Mouse (Mus musculus) ES-E14 (cell line): ENCODE measurements at regions not wholly inside any gene's neighbourhood (a gene's known extent, or its start where the extent isn't known, plus 50 kb on each side); places are given as distances from the start of the nearest gene placed in this dataset.

Experiments
- CHD2 ChIP-seq: IDR thresholded peaks from 2 replicates; pipeline ENCODE4 v1.6.1; 2014; ENCODE audit warnings: mild to moderate bottlenecking, low read depth, low read length, inconsistent platforms
- HCFC1 ChIP-seq: IDR thresholded peaks from 2 replicates; pipeline ENCODE4 v1.6.1; 2012; ENCODE audit warnings: low read length, inconsistent platforms, borderline replicate concordance; ENCODE audit not compliant: insufficient read depth
- MAFK ChIP-seq: IDR thresholded peaks from 2 replicates; pipeline ENCODE4 v1.6.1; 2014; ENCODE audit warnings: mild to moderate bottlenecking, low read depth, low read length, inconsistent platforms; ENCODE audit not compliant: insufficient read depth
- ZC3H11A ChIP-seq: IDR thresholded peaks from 2 replicates; pipeline ENCODE4 v1.6.1; 2012; ENCODE audit warnings: low read depth, mild to moderate bottlenecking, inconsistent platforms, low read length, borderline replicate concordance
- ZNF384 ChIP-seq: IDR thresholded peaks from 2 replicates; pipeline ENCODE4 v1.6.1; 2012; ENCODE audit warnings: low read depth, low read length, inconsistent platforms

DNA sequence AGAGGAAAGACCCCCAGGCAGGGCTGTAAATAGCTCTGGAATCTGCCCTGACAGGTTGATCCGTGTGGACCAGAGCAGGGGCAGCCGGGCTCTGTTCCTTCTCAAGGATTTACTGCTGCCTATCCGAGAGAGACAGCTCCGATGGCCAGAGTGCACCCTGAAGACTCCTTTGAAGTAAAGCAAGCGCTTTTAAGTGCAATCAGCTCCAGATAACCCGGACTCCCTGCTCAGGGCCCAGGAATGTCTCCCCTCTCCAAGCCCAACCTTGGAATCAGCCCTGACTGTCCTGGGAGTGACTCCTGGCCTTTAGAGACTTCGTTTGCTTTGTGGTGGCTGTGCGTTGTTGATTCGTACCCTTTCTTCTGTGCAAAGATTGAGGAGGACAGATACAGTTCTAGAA lies 73.2 kb upstream of the Podxl start:
- no peak for TF ChIP-seq MAFK
- TF ChIP-seq CHD2 = no peak
- no peak for TF ChIP-seq ZC3H11A
- no peak for TF ChIP-seq HCFC1
- TF ChIP-seq ZNF384 = no peak
